Mouse (Mus musculus): Measurements from ENCODE around the gene Dnaja3.
"Not testable (repeated sequence)": the region's sequence is repeated elsewhere in the genome, so short reads cannot be mapped to it uniquely, and the experiment has no call there.

The Dnaja3 gene

DNA sequence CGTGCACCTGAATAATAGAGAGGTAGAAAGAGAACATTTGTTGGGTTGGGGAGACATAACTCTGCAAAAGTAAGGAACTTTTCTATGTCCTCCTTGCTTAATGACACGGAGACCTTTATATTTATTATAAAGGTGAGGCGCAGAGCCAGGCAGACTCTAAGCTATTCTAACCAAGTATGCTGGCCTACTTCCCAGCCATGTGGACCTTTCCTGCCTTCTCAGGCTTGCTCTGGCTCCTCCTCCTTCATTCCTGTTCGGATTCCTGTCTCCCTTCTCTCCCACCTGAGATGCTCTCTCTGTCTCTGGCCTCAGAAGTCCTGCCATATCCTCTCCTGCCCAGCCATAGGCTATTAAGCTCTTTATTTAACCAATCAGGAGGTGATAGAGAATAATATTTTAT is 85.5 kb downstream of the Dnaja3 start:
- DNase-seq (ENCODE audit: low spot score): no peak

DNA sequence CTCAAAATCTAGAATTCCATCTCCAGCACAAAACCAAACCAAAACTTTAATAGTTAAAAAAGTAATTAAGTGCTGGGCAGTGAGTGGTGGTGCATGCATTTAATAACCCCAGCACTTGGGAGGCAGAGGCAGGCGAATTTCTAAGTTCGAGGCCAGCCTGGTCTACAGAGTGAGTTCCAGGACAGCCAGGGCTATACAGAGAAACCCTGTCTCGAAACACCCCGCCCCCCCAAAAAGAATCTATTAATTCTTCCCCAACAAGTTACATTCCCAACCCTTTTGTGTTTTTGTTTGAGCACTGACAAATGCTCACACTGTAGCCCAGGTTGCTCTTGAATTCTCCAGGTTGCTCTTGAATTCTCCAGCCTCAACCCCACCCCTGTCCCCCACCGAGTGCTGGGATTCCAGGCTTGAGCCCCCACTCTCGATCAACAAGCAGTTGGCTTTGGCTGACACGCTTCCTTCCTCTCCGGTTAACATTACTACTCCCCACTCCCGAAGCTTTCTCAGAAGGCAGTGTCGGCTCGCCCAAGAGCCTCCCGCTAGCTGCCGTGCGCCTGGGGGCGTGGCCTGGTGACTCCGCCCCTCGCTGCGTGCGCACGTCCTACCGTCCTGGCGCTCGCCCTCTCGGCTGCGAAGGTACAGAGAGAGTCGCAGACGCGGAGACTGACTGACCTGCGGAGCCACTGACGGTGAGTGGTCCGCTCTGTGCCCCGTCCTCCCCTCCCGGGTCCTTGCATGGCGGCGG is 86.2 kb downstream of the Dnaja3 start, which contains the start of gene Hmox2:
Gene Hmox2 (plus strand): TSS at position 582 of the 748 bp plus-strand sequence.
- DNase-seq (ENCODE audit: low spot score): peak; percentile 93

DNA sequence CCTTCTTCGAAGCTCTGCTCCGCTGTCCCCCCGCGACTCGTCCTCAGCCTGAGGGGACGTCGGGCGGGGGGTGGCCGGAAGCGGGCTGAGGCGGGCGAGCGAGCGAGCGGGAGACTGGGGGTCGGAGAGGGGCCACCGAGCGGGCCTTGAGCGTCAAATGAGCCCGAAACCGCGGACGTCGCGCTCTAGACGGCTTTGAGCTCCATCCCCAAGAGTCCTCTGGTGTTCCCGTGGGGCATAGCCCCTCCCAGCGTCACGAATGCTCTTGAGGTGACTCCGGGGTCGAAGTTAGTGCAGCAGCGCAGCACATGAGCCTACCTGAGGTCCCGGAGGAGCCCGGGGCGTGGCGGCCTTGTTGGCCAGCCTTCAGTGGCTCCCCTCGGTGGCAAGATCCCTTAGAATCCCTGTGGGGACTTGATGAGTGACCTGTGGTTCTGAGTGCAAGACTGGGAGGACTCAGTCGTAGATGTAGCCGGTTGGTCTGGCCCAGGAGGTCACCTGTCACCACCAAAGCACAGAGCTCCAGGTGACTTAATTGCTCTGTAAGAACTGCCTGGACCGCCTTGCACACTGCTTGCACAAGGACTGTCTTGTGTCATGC is 86.8 kb downstream of the Dnaja3 start:
- no peak for DNase-seq (ENCODE audit: low spot score)

DNA sequence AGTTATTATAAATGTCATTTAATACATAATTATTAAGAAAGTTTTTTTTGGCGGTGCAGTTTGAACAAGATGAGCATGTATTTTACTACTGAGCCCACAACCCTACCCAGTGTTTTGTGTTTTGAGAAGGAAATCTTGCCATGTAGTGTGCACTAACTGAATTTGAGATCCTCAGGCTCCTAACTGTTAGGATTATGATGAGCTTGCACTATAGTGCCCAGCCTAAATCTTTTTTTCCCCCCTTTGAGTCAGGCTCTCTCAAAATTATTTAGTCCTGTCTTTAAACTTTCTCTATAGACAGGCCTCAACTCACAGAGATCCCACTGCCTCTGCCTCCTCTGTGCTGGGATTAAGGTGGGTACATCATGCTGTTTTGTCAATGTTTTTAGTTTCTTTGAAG is 87.7 kb downstream of the Dnaja3 start:
- DNase-seq (ENCODE audit: low spot score): no peak

DNA sequence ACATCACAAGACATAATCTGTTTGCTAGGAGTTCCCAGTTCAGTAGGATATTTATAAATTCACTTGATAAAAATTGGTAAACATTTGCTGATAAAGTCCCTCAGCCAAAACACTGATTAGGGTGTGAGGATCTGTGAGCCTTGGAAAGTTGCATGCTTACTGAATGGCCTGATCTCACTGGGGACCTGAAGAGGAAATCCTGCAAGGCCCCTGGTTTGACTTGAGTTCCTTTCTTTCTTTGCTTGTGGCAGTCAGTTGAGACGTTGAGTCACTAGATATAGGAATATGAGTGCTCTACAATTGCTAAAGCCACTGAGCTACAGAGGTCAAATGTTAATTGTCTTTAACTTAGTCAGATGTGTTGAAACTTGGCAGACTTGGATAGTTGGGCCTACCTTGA is 88.2 kb downstream of the Dnaja3 start:
- no peak for DNase-seq (ENCODE audit: low spot score)

DNA sequence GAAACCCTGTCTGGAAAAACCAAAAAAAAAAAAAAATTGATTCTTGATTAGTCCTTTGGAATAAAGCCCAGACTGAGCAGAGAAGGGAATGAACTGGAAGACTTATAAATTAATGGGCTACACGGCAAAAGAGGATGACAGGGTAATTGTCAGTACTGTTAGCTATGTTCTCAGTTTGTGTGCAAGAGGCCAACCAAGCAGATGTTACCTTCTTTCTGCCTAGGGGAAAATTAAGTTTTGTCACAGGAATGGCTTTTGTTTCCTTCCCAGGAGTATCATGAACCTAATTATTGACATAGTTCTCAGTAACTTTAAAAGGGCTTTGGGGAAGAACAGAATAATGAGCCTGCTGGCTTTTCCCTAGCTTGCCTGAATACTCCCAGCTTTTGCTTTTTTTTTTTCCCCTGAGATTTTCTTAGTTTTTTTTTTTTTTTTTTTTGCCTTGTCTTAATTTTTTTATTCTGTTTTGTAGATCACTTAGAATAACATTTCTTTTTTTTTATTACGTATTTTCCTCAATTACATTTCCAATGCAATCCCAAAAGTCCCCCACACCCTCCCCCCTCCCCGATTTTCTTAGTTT is 91.1 kb downstream of the Dnaja3 start:
- DNase-seq (ENCODE audit: low spot score): no peak

DNA sequence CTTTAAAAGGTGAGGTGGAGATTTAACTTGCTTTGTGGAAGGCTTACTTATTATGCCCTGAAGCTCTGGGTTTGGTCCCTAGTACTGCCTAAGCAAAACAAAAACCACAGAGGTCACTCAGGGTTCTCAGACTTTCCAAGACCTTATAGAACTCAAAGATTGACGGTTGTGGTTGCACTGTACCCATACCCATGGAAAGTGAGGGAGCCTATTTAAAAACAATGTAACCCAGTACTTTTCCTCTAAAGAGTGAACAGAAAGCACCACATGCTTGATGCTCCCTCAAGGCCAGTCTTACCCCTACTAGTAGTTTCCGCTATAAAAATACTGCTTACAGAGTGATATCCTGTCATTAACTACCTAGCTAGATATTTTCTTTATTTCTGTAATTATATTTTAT is 96.5 kb downstream of the Dnaja3 start:
- no peak for DNase-seq (ENCODE audit: low spot score)

DNA sequence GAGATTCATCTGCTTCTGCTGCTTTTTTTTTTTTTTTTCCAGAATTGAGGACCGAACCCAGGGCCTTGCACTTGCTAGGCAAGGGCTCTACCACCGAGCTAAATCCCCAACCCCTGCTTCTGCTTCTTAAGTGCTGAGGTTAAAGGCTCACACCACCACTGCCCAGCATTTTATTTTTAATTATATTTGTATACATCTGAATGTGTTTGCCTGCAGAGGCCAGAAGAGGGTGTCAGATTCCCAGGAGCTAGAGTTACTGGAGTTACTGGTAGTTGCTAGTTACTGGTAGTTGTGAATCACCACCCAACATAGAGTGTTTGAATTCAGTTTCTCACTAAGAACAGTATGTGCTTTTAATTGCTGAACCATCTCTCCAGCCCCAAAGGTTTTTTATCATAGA is 100.2 kb downstream of the Dnaja3 start:
- no peak for DNase-seq (ENCODE audit: low spot score)

DNA sequence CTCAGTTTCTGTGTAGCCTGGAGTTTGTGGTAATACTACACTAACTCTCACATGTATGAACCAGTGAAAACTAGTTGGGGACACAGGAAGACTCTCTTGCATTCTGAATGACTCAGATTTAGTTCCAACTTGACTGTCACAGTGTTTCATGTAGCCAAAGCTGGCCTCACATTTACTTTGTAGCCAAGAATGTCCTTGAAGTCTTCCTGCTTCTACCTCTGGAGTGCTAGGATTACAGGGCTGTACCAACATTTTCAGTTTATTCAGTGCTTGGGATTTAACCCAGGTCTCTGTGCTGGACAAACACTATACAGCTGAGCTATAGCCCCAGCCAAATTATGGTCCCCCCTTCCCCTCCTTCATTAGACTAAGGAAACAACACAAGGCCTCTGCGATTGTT is 102.4 kb downstream of the Dnaja3 start:
- DNase-seq (ENCODE audit: low spot score): peak; percentile 22

DNA sequence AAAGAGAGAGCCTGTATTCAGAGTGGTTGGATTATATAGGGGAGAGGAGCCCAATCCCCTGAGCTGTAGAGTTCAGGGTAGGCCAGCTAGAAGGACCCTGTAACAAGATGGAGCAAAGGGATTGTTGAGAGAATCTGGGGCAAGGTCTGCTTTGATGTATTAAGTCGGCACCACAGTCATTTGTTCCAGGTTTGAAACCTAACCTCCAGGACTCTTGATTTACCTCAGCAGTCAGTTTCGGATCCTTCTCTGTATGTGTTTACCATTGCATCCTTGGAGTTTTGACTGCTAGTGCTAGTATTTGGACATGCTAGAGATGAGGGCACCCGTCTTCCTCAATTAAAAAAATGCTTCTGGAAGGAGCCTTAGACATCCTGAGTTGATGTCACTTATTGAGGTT is 112.4 kb downstream of the Dnaja3 start:
- no peak for DNase-seq (ENCODE audit: low spot score)

DNA sequence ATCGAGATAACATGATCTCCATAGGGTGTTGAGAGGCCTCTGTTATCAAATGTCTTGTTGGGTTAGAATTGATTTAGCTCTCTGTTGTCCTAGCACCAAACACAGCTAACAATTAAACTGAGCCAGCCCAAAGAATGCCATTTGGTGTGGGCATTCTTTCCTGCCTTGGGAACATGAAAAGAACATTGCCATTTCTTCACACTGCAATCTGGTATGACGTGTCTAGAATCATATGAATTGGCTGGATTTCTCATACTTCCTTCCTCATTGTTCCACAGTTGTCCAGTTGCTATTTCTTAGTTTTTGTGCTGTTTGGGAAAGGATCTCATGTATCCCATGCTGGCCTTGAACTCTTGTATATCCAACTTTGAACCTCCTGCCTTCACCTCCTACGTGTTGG is 114.3 kb downstream of the Dnaja3 start:
- DNase-seq (ENCODE audit: low spot score): no peak

DNA sequence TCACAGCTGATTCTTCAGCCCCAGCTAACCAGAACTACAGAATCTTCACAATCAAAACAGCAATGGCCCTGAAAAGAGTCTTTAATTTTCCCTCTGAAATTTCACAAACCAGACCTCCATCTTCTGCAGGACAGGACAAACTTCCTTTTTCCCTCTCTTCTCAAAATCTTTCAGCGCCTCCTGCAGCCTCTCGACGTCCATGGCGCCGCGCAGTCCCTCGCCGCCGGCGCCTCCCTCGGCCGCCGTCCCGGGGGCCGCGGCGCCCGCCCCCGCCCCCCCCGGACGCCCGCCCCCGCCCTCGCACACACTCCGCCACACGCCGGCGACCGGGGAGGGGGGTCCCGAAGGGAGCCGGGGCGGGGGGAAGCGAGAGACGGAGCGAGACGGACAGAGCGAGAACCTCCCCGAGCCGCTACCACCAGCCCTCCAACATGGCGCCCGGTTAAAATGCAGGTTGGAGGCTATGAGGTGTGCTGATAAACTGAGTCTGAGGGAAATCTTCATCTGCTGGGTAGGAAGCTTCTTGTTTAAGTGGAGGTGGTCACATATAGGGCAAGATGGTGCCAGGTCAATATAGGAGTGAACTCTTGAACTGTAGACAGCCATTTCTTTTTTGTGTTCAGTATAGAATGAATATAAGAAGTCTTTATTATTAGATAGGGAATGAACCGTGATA is 117.0 kb downstream of the Dnaja3 start:
- not testable (repeated sequence) for DNase-seq (ENCODE audit: low spot score)
